In the genomic region with DNA sequence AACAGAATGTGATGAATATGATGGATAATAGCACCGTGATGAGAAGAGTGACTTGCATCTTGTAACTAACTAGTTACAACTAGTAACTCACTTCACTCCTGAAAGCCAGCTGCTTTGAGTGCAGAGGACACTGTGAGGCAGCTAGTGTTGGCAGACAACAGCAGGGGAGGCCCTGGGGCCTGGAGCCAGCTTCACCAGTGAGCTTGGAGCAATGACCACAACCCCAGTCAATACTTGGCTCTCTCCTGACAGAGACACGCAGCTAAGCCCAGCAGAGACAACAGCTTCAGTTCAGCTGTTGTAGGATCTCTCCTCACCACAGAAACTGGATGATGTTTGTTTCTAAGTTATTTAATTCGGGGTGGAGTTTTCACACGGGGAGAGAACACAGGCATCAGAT, we compare ENCODE assay signal across 17 mouse cellular contexts.
DNase-seq lines count a peak whose midpoint lies in the region; ATAC-seq and TF ChIP-seq lines count a peak whose summit lies in the region.
"Had no signal": no experiment of that assay in that cellular context is flagged by ENCODE, and none has a peak within 500 bp of the region (broad histone marks: within the 10 kb centered on the region; RNA-seq: fewer than 3 reads in every experiment).

No protein-coding gene starts in this region.

- H3K4me2 ChIP-seq in heart, embryonic 12.5 days, result no peak overlapping the region
- no peak overlapping the region for H3K4me2 ChIP-seq in hindbrain, embryonic 12.5 days (replicated peaks)
- H3K4me2 ChIP-seq: midbrain, embryonic 12.5 days had no signal

- no peaks in the 10 kb centered on the region for H3K9me3 ChIP-seq in heart, embryonic 12.5 days (replicated peaks)
- H3K9me3 ChIP-seq in ES-E14 (ENCODE audit: control insufficient read depth, insufficient read depth, low read depth, low read length), result no peaks in the 10 kb centered on the region
- H3K9me3 ChIP-seq in hindbrain, embryonic 12.5 days (replicated peaks), result no peaks in the 10 kb centered on the region
- H3K9me3 ChIP-seq: midbrain, embryonic 12.5 days had no signal

- no peak overlapping the region for H3K4me3 ChIP-seq in heart, adult 2 months
- H3K4me3 ChIP-seq in heart, embryonic 12.5 days, result no peak overlapping the region
- H3K4me3 ChIP-seq in ES-E14 (ENCODE audit: insufficient read depth in 1 of 2, low read depth in 1 of 2, low read length in 2 of 2, poor library complexity in 1 of 2, severe bottlenecking in 1 of 2), result no peak overlapping the region
- H3K4me3 ChIP-seq in hindbrain, embryonic 12.5 days, result no peak overlapping the region
- H3K4me3 ChIP-seq: erythroblast, embryonic 14.5 days; left cerebral cortex, adult 2 months; midbrain, embryonic 12.5 days had no signal

- no peak for TF ChIP-seq CTCF in heart, adult 2 months (IDR thresholded peaks at IDR 0.05)

- DNase-seq in heart, adult 2 months, result peak; percentile 26 to 29
- no peak for DNase-seq in ES-E14 (ENCODE audit: low read depth, low spot score)
- peak; percentile 93 for DNase-seq in adipocyte (ENCODE audit: low spot score)
- peak; percentile 2 for DNase-seq in heart, postnatal 25 days (ENCODE audit: low spot score)
- no peak for DNase-seq in c-Kit-positive CD71-positive TER-119-positive erythroid progenitor cells, embryonic 14.5 days (ENCODE audit: low spot score)
- DNase-seq: cerebellum, adult 11-12 months; kidney, adult 11 months; thymus, adult 2 months had no signal

- H3K27me3 ChIP-seq in heart, adult 2 months (ENCODE audit: control insufficient read depth, insufficient read depth, low read length), result no peaks in the 10 kb centered on the region
- no peaks in the 10 kb centered on the region for H3K27me3 ChIP-seq in heart, embryonic 12.5 days (replicated peaks)
- no peaks in the 10 kb centered on the region for H3K27me3 ChIP-seq in hindbrain, embryonic 12.5 days
- H3K27me3 ChIP-seq: midbrain, embryonic 12.5 days had no signal

- no peak overlapping the region for H3K9ac ChIP-seq in heart, adult 2 months (ENCODE audit: low read depth, low read length)
- no peak overlapping the region for H3K9ac ChIP-seq in heart, embryonic 12.5 days
- no peak overlapping the region for H3K9ac ChIP-seq in ES-E14 (ENCODE audit: insufficient read depth, low read depth, low read length, poor library complexity, severe bottlenecking)
- no peak overlapping the region for H3K9ac ChIP-seq in hindbrain, embryonic 12.5 days
- H3K9ac ChIP-seq: liver, embryonic 14.5 days; midbrain, embryonic 12.5 days had no signal

- in situ Hi-C loops in ES-E14 (cut with MboI; ENCODE audit: low sequenced_read_pairs in 2 of 2, unreplicated experiment in 2 of 2), result no loop called here

- H3K4me1 ChIP-seq in heart, adult 2 months (ENCODE audit: control insufficient read depth, insufficient read depth, low read length), result no peaks in the 10 kb centered on the region
- no peaks in the 10 kb centered on the region for H3K4me1 ChIP-seq in heart, embryonic 12.5 days (replicated peaks)
- no peaks in the 10 kb centered on the region for H3K4me1 ChIP-seq in ES-E14 (ENCODE audit: control insufficient read depth in 2 of 2, insufficient read depth in 2 of 2, low read length in 2 of 2, poor library complexity in 1 of 2)
- peaks cover 4% of the 10 kb centered on the region; the same call in 1 of the 2 replicates for H3K4me1 ChIP-seq in hindbrain, embryonic 12.5 days
- H3K4me1 ChIP-seq: midbrain, embryonic 12.5 days had no signal

- intact Hi-C loops in heart, adult 2 months (cut with DNase I), result no loop called here
- intact Hi-C loops in heart, postnatal 25 days (cut with DNase I), result no loop called here

- ATAC-seq in heart, embryonic 12.5 days (ENCODE audit: insufficient number of reproducible peaks, low FRiP score), result no peak
- ATAC-seq in hindbrain, embryonic 12.5 days (ENCODE audit: low FRiP score), result no peak
- ATAC-seq: forebrain, embryonic 14.5 days; hindbrain, embryonic 16.5 days had no signal

- no peaks in the 10 kb centered on the region for H3K79me2 ChIP-seq in heart, adult 2 months (replicated peaks; ENCODE audit: control insufficient read depth, insufficient read depth, low read length)

- TF ChIP-seq EP300 in heart, adult 2 months (IDR thresholded peaks at IDR 0.05; ENCODE audit: insufficient read depth, low read depth, low read length), result no peak

- H3K27ac ChIP-seq in heart, adult 2 months, result no peak overlapping the region
- H3K27ac ChIP-seq in heart, embryonic 12.5 days (ENCODE audit: poor library complexity, severe bottlenecking), result no peak overlapping the region
- peak overlapping the region; percentile 28; the same call in 1 of the 2 replicates for H3K27ac ChIP-seq in ES-E14 (ENCODE audit: insufficient read depth, low read depth, low read length, poor library complexity, severe bottlenecking)
- no peak overlapping the region for H3K27ac ChIP-seq in hindbrain, embryonic 12.5 days
- H3K27ac ChIP-seq: kidney, postnatal 0 days; left cerebral cortex, adult 2 months; liver, embryonic 14.5 days; midbrain, embryonic 12.5 days had no signal

- no peaks in the 10 kb centered on the region for H3K36me3 ChIP-seq in heart, adult 2 months (ENCODE audit: control insufficient read depth, insufficient read depth, low read length)
- no peaks in the 10 kb centered on the region for H3K36me3 ChIP-seq in heart, embryonic 12.5 days
- no peaks in the 10 kb centered on the region for H3K36me3 ChIP-seq in ES-E14 (ENCODE audit: control insufficient read depth, insufficient read depth, low read length, poor library complexity, severe bottlenecking)
- H3K36me3 ChIP-seq in hindbrain, embryonic 12.5 days, result no peaks in the 10 kb centered on the region
- H3K36me3 ChIP-seq: midbrain, embryonic 12.5 days had no signal

- TF ChIP-seq POLR2A in heart, adult 2 months (IDR thresholded peaks at IDR 0.05; ENCODE audit: insufficient read depth, low read depth, low read length), result no peak

- 67% methylated on average over 4 of the region's 4 CpGs for WGBS in heart, adult 2 months
- 78% methylated on average over 4 of the region's 4 CpGs for WGBS in heart, embryonic 12.5 days
- 78% methylated on average over 4 of the region's 4 CpGs for WGBS in hindbrain, embryonic 12.5 days

TF ChIP-seq in ES-E14, 5 proteins besides CTCF, POLR2A, EP300 and RAD21:
- no peak for TF ChIP-seq HCFC1 (IDR thresholded peaks at IDR 0.05; ENCODE audit: borderline replicate concordance, insufficient read depth, low read length)
- TF ChIP-seq ZNF384 (IDR thresholded peaks at IDR 0.05; ENCODE audit: low read depth, low read length), result no peak
- TF ChIP-seq ZC3H11A (IDR thresholded peaks at IDR 0.05; ENCODE audit: borderline replicate concordance, low read depth, low read length), result no peak
- TF ChIP-seq MAFK (IDR thresholded peaks at IDR 0.05; ENCODE audit: insufficient read depth, low read depth, low read length), result no peak

Comparison
In these comparisons a context has a peak if more than half of its experiments do, and no peak if none do; other contexts are left out.
1. DNase-seq: peak in heart, adult 2 months (2 of 2), adipocyte (single experiment) and heart, postnatal 25 days (single experiment); none in ES-E14 (single experiment) and c-Kit-positive CD71-positive TER-119-positive erythroid progenitor cells, embryonic 14.5 days (single experiment).